Comparison of ENCODE assay signal across 28 mouse cellular contexts in genomic region chr4:140782821-140783220, GRCm38 (mm10). TPM values are rescaled to one million over a fixed set of nuclear protein-coding genes. Genes with fewer than 3 reads are reported as not detected.
"Had no signal": no experiment of that assay in that cellular context is flagged by ENCODE, and none has a peak within 500 bp of the region (broad histone marks: within the 10 kb centered on the region; RNA-seq: fewer than 3 reads in every experiment).

No protein-coding gene starts in this region.

- H3K36me3 ChIP-seq: liver, embryonic 13.5 days; midbrain, embryonic 12.5 days; midbrain, embryonic 15.5 days; neural tube, embryonic 13.5 days had no signal

- H3K9ac ChIP-seq: liver, embryonic 13.5 days; midbrain, embryonic 12.5 days; midbrain, embryonic 15.5 days; neural tube, embryonic 13.5 days had no signal

- H3K4me3 ChIP-seq: layer of hippocampus, adult 2 months; left cerebral cortex, adult 2 months; liver, embryonic 13.5 days; midbrain, embryonic 12.5 days; midbrain, embryonic 15.5 days; neural tube, embryonic 13.5 days had no signal

- H3K4me1 ChIP-seq: midbrain, embryonic 12.5 days; midbrain, embryonic 15.5 days had no signal

- H3K9me3 ChIP-seq: liver, embryonic 13.5 days; midbrain, embryonic 15.5 days had no signal

- H3K4me2 ChIP-seq: liver, embryonic 13.5 days; midbrain, embryonic 12.5 days; midbrain, embryonic 15.5 days; neural tube, embryonic 13.5 days had no signal

- ATAC-seq: intestine, postnatal 0 days; midbrain, embryonic 15.5 days had no signal

- H3K27me3 ChIP-seq: liver, embryonic 13.5 days; midbrain, embryonic 12.5 days; midbrain, embryonic 15.5 days; neural tube, embryonic 13.5 days had no signal

- H3K27ac ChIP-seq: kidney, postnatal 0 days; layer of hippocampus, adult 2 months; left cerebral cortex, adult 2 months; liver, embryonic 13.5 days; midbrain, embryonic 12.5 days; midbrain, embryonic 15.5 days; neural tube, embryonic 13.5 days; stomach, postnatal 0 days had no signal

- DNase-seq: kidney, adult 2 months; kidney, postnatal 25 days; layer of hippocampus, adult 9-11 months; layer of hippocampus, postnatal 36 days; liver, embryonic 13.5 days; lung, adult 2 months; lung, postnatal 14 days; lung, postnatal 4 days; right cerebral cortex, postnatal 14 days; right cerebral cortex, postnatal 4 days had no signal

RNA-seq across cellular contexts. Expression of gene Padi4, which starts 8.8 kb away (rescaled TPM):
- total RNA-seq: layer of hippocampus, adult 2 months; layer of hippocampus, postnatal 36 days; left cerebral cortex, postnatal 10 days; left cerebral cortex, postnatal 36 days had no signal

RNA-seq across cellular contexts. Expression of gene Padi3, which starts 27.6 kb away (rescaled TPM):
- total RNA-seq: layer of hippocampus, adult 2 months; layer of hippocampus, postnatal 36 days; left cerebral cortex, adult 2 months; left cerebral cortex, postnatal 10 days; left cerebral cortex, postnatal 36 days had no signal
- polyA plus RNA-seq: intestine, embryonic 14.5 days; large intestine, adult 2 months; midbrain, embryonic 15.5 days; neural tube, embryonic 13.5 days; stomach, embryonic 14.5 days had no signal

RNA-seq across cellular contexts. Expression of gene Padi6, which starts 40.4 kb away (rescaled TPM):
- total RNA-seq: layer of hippocampus, adult 2 months; layer of hippocampus, postnatal 36 days; left cerebral cortex, adult 2 months; megakaryocyte progenitor cell, adult 5-6 weeks had no signal
- polyA plus RNA-seq: intestine, postnatal 0 days; kidney, adult 2 months; kidney, embryonic 14.5 days; large intestine, adult 2 months; limb, embryonic 14.5 days; liver, embryonic 13.5 days; lung, adult 2 months; lung, embryonic 16.5 days; midbrain, embryonic 12.5 days; neural tube, embryonic 13.5 days; stomach, embryonic 14.5 days; stomach, postnatal 0 days; urinary bladder, adult 2 months had no signal
